Mouse (Mus musculus) embryonic facial prominence, embryonic 15.5 days (tissue): ENCODE results near the gene Tlcd2. TPM values are rescaled to one million over a fixed set of nuclear protein-coding genes. Genes with fewer than 3 reads are reported as not detected.

Source experiments
- ATAC-seq: fragments of 200-750 bp; cut with Nextera tagmentation; 2 replicates; pipeline ENCODE4 v1.8.0; 2017; ENCODE audit warnings: low read depth, moderate TSS enrichment; ENCODE audit not compliant: insufficient number of reproducible peaks, low FRiP score, low TSS enrichment
- H3K27ac ChIP-seq: fragments of 300-500 bp; sonication (generic); replicated peaks from 2 replicates; pipeline ENCODE4 v1.5.1; 2015; ENCODE audit warnings: mild to moderate bottlenecking, inconsistent platforms
- H3K27me3 ChIP-seq: fragments of 300-500 bp; sonication (generic); 2 replicates; pipeline ENCODE4 v1.6.1; 2015; ENCODE audit warnings: inconsistent platforms
- H3K36me3 ChIP-seq: fragments of 300-500 bp; sonication (generic); 2 replicates; pipeline ENCODE4 v1.6.1; 2015; ENCODE audit warnings: mild to moderate bottlenecking, inconsistent platforms
- H3K4me1 ChIP-seq: fragments of 300-500 bp; sonication (generic); 2 replicates; pipeline ENCODE4 v1.6.1; 2015; ENCODE audit warnings: inconsistent platforms
- H3K4me2 ChIP-seq: fragments of 300-500 bp; sonication (generic); replicated peaks from 2 replicates; pipeline ENCODE4 v1.6.1; 2015; ENCODE audit warnings: mild to moderate bottlenecking, inconsistent platforms
- H3K4me3 ChIP-seq: fragments of 300-500 bp; sonication (generic); replicated peaks from 2 replicates; pipeline ENCODE4 v1.5.1; 2015; ENCODE audit warnings: mild to moderate bottlenecking, inconsistent platforms
- H3K9ac ChIP-seq: fragments of 300-500 bp; sonication (generic); 2 replicates; pipeline ENCODE4 v1.6.1; 2015; ENCODE audit warnings: inconsistent platforms
- H3K9me3 ChIP-seq: fragments of 300-500 bp; sonication (generic); replicated peaks from 2 replicates; pipeline ENCODE4 v1.6.1; 2016; ENCODE audit warnings: inconsistent platforms
- WGBS: fragments of 180-500 bp; shearing (Covaris S2); methylation state at CpG from one replicate; pipeline ENCODE4 v1.1.7; 2015; 5-methylcytosine and 5-hydroxymethylcytosine counted together
- polyA plus RNA-seq: library from polyadenylated mRNA; unstranded; fragments of >200 nt; fragmentation: Nextera tagmentation; extraction: Ambion mirVana; gene quantifications from 2 replicates; pipeline ENCODE4 v1.2.1, GENCODE M21; 2015

Tlcd2 gene
- polyA plus RNA-seq, 1 experiment from 2014 or later = 38.0 TPM

DNA sequence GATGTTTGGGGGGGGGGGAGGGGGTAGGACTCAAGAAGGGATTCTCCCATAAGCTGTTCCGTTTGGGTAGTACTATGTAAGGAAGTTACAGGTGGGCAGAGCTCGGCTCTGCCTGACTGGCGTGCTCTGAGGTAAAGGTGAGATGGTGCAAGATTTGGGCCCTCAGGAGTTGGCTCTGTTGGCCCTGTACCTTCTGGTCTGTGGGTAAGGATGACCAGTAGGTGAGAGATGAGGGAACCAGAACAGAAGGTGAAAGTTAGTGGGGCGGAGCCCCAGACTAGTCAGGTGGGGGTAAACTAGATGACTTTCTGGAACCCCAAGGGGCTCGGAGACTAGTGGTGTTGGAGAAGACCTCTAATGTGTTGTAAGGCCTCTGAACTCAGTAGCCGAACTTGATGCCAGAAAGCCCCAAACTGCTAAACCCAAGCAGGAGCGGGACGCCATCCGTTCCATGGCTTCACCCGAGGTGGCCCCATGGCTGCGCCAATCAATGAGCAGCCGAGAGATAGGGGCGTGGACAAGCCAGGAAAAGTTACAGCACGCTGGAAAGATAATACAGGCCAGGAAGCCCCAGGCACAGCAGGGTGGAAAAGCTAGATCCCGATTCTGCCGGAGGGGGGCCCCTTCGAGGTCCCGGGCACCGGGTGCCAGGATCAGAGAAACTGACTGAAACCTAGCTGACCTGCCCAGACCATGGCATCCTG lies 6.1 kb downstream of the Tlcd2 start:
- Histone ChIP-seq H3K27ac (peak overlapping the region; percentile 72), H3K9me3 (no peaks in the 10 kb centered on the region), H3K9ac (peak overlapping the region; percentile 44), H3K27me3 (no peaks in the 10 kb centered on the region), H3K4me2 (peak overlapping the region; percentile 84), H3K4me1 (peaks cover 26% of the 10 kb centered on the region), H3K36me3 (peaks cover 20% of the 10 kb centered on the region), H3K4me3 (peak overlapping the region; percentile 54)
- ATAC-seq = peak; percentile 76
- 18% methylated on average over 19 of the region's 19 CpGs for WGBS

DNA sequence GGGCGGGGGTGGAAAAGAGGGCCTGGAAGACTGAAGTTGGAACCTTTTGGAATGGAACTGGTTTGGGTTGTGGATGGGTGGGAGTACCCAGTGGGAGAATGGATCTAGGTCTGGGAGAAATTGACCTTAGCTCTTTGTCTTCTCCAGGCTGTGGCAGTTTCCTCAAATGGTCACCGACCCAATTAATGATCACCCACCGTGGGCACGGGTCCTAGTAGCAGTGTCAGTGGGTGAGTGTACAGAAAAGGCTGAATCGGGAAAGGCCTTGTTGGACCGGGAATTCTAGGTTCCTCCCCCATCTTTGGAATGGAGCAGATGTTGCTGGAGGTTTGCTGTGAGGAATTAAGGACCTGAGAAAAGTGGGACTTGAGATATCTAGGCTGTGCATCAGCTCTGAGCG lies 6.9 kb downstream of the Tlcd2 start:
- no peak for ATAC-seq
- Histone ChIP-seq H3K27me3 (no peaks in the 10 kb centered on the region), H3K4me2 (peak overlapping the region; percentile 84), H3K4me1 (peaks cover 18% of the 10 kb centered on the region), H3K36me3 (peaks cover 20% of the 10 kb centered on the region), H3K4me3 (peak overlapping the region; percentile 54), H3K9ac (peak overlapping the region; percentile 44), H3K9me3 (no peaks in the 10 kb centered on the region), H3K27ac (peak overlapping the region; percentile 72; the same call in 1 of the 2 replicates)
- 62% methylated on average over 7 of the region's 7 CpGs for WGBS

DNA sequence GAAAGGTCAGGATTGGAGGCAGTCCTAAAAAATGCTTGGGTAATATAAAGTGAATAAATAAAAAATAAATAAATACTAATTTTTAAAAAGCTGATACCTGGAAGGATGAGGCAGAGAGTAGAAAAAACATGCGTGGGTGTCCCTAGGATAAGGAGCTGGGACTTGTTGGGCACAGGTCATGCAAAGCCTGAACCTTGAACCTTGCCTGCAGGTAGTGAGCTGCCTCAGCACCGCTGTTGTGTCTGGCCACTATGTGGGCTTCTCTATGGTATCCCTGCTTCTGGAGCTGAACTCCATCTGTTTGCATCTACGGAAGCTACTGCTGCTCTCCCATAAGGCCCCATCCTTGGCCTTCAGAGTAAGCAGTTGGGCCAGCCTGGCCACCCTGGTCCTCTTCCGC lies 7.7 kb downstream of the Tlcd2 start:
- Histone ChIP-seq H3K9me3 (no peaks in the 10 kb centered on the region), H3K9ac (no peak overlapping the region), H3K27me3 (no peaks in the 10 kb centered on the region), H3K27ac (no peak overlapping the region), H3K4me3 (no peak overlapping the region), H3K4me1 (peaks cover 15% of the 10 kb centered on the region), H3K36me3 (peaks cover 20% of the 10 kb centered on the region), H3K4me2 (no peak overlapping the region)
- ATAC-seq = no peak
- WGBS = 92% methylated on average over 4 of the region's 4 CpGs

DNA sequence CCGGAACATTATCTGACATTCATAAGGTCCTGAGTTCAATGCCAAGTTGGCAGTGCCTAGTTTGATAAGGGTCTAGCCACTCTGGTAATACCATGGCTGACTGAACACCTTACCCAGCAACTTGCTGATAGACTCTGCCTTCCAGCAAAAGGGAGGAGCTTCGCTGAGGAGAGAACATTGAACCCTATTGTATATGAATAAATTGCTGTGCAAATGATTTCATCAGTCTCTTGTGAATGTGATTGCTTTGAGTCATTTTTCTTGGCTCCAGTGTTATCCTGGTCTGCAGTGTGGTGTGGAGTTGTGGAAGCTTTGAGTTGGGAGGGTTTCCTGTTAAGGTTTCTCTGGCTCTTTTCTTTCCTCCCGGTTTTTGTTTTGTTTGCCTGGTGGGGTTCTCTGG lies 9.2 kb downstream of the Tlcd2 start:
- Histone ChIP-seq H3K9me3 (no peaks in the 10 kb centered on the region), H3K27ac (no peak overlapping the region), H3K4me2 (no peak overlapping the region), H3K27me3 (no peaks in the 10 kb centered on the region), H3K36me3 (peaks cover 6% of the 10 kb centered on the region; the same call in 1 of the 2 replicates), H3K4me1 (peaks cover 15% of the 10 kb centered on the region), H3K9ac (no peak overlapping the region), H3K4me3 (no peak overlapping the region)
- WGBS = 85% methylated on average over 3 of the region's 3 CpGs
- ATAC-seq = no peak

DNA sequence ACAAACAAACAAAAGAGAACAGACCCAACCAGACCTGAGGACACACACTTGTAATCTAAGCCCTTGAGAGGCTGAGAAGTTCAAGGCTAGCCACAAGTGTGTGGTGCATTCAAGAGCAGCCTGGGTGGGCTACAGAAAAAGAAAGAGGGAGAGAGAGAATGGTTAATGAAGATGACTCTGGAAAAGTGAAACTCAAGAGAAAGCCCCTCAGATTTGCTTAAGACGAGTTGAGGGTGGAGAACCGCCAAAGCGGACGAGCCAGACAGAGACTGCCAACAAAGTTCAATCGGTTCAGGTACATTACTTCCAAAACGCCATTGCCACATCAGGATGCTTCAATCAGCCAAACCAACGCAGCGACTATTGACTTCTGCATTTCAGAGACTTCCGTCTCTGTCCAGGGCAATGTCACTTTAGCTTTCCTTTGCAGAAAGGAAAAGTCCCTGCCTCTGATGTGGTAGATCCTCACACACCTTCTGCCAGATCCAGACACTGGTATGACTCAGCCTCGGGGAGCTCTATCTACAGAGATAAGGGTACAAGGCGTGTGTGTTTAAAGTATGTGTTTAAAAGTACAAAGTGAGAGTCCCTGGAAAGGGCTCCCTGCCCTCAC lies 11.1 kb downstream of the Tlcd2 start:
- H3K27ac ChIP-seq = no peak overlapping the region
- no peak overlapping the region for H3K9ac ChIP-seq
- 78% methylated on average over 11 of the region's 11 CpGs for WGBS
- no peaks in the 10 kb centered on the region for H3K36me3 ChIP-seq
- peaks cover 13% of the 10 kb centered on the region for H3K4me1 ChIP-seq
- no peak overlapping the region for H3K4me2 ChIP-seq
- no peaks in the 10 kb centered on the region for H3K27me3 ChIP-seq
- H3K4me3 ChIP-seq = no peak overlapping the region
- no peaks in the 10 kb centered on the region for H3K9me3 ChIP-seq
- no peak for ATAC-seq

DNA sequence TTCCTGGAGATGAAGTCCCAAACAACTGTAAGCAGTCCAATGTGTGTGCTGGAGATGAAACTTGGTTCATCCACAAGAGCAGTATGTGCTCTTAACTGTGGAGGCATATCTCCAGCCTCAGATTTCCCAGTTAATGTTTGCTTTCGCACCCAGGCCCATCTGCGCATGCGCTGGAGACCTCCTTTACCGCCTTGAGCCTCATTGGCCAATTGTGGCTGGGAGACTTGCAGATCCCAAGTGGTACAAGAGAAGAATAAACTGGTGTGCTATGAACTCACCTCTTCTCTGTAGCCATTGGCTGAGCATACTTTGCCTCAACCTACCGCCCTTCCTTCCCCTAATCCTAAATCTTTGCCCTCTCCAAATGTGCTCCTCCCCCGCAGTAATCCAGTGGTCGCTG lies 11.9 kb downstream of the Tlcd2 start:
- Histone ChIP-seq H3K9me3 (no peaks in the 10 kb centered on the region), H3K36me3 (no peaks in the 10 kb centered on the region), H3K27ac (no peak overlapping the region), H3K4me1 (peaks cover 6% of the 10 kb centered on the region; the same call in 1 of the 2 replicates), H3K9ac (no peak overlapping the region), H3K27me3 (no peaks in the 10 kb centered on the region), H3K4me2 (no peak overlapping the region), H3K4me3 (no peak overlapping the region)
- no peak for ATAC-seq
- WGBS = 59% methylated on average over 7 of the region's 7 CpGs

DNA sequence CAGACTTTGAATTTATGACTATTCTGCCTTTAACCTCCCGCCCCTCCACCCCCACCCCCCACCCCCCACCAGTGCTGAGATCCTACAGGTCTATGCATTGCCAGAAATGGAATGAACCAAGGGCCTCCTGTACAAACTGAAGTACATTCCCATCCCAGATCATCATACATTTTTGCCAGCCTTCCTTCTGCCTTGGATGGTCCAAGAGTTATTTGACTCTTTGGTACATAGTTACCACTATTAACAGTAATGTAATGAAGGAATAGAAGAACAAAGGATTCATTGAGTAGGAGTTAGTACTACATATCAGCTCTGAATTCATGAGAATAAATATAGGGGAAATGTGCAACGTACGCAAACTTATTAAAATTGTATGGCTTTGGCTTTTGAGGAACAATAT lies 24.7 kb downstream of the Tlcd2 start:
- H3K9ac ChIP-seq = no peak overlapping the region
- H3K27ac ChIP-seq = no peak overlapping the region
- H3K36me3 ChIP-seq = peaks cover 19% of the 10 kb centered on the region
- H3K27me3 ChIP-seq = 0 out of 2 replicates have a peak, but pooled peaks cover 2% of the 10 kb centered on the region
- peak overlapping the region; percentile 99 for H3K4me3 ChIP-seq
- no peak for ATAC-seq
- H3K4me1 ChIP-seq = peaks cover 12% of the 10 kb centered on the region
- H3K4me2 ChIP-seq = peak overlapping the region; percentile 87
- WGBS = 19% methylated on average over 3 of the region's 3 CpGs
- no peaks in the 10 kb centered on the region for H3K9me3 ChIP-seq

DNA sequence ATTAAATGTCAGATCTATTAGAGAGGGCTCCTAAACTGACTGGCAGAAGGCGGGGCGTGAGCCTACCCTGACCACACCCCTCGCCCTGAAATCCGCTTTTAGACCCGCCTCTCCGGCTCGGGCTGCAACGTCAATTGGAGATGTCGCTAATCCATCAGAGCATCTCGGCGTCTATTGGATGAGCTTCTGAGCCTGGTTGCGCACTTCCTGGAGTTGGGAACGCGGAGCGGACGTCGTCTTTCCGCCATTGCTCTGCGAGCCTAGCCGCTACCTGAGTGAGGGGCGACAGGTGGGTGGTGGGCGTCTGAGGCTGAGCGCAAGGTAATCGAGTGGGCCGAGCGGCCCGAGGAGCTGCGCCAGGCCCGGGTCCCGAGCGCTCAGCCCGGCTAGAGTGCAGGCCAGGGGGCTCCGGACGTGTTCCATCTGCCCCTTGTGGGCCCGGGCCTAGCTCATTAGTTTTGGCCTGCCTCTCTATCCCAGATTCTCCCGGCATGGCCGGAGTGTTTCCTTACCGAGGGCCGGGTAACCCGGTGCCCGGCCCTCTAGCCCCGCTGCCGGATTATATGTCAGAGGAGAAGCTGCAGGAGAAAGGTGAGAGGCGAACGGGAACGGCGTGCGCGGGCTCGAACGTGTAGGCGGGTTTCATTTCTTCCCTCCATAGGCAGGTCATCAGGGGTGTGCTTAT lies 25.2 kb downstream of the Tlcd2 start, which contains the start of gene Prpf8:
Gene Prpf8, plus strand, starts transcription at position 216 of the 685 bp plus-strand sequence.
- Histone ChIP-seq H3K27me3 (0 out of 2 replicates have a peak, but pooled peaks cover 2% of the 10 kb centered on the region), H3K9ac (peak within 1 kb of the TSS; percentile 88), H3K36me3 (peaks cover 25% of the 10 kb centered on the region), H3K4me1 (peaks cover 12% of the 10 kb centered on the region), H3K9me3 (no peaks in the 10 kb centered on the region), H3K4me3 (peak within 1 kb of the TSS; percentile 99), H3K27ac (peak within 1 kb of the TSS; percentile 77), H3K4me2 (peak within 1 kb of the TSS; percentile 87)
- WGBS = under 1% methylated on average over 52 of the region's 52 CpGs
- ATAC-seq = peak; percentile 99

DNA sequence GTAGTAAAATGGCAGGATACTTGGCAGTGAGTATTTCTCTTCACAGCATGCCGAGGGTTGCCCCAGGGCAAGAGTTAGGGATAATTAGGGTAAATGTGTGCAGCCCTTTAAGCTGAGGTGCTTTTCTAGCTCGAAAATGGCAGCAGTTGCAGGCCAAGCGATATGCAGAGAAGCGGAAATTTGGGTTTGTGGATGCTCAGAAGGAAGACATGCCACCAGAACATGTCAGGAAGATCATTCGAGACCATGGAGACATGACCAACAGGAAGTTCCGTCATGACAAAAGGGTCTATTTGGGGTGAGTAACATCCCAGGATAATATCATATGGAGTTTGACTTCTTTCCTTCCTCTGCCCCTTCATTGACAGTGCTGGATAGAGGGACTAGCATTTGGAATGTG lies 26.0 kb downstream of the Tlcd2 start:
- H3K4me3 ChIP-seq = peak overlapping the region; percentile 99
- H3K27ac ChIP-seq = peak overlapping the region; percentile 77
- H3K4me2 ChIP-seq = peak overlapping the region; percentile 87
- ATAC-seq = no peak
- peaks cover 12% of the 10 kb centered on the region for H3K4me1 ChIP-seq
- 0 out of 2 replicates have a peak, but pooled peaks cover 2% of the 10 kb centered on the region for H3K27me3 ChIP-seq
- H3K9me3 ChIP-seq = no peaks in the 10 kb centered on the region
- WGBS = 17% methylated on average over 6 of the region's 6 CpGs
- peak overlapping the region; percentile 88 for H3K9ac ChIP-seq
- peaks cover 32% of the 10 kb centered on the region for H3K36me3 ChIP-seq

DNA sequence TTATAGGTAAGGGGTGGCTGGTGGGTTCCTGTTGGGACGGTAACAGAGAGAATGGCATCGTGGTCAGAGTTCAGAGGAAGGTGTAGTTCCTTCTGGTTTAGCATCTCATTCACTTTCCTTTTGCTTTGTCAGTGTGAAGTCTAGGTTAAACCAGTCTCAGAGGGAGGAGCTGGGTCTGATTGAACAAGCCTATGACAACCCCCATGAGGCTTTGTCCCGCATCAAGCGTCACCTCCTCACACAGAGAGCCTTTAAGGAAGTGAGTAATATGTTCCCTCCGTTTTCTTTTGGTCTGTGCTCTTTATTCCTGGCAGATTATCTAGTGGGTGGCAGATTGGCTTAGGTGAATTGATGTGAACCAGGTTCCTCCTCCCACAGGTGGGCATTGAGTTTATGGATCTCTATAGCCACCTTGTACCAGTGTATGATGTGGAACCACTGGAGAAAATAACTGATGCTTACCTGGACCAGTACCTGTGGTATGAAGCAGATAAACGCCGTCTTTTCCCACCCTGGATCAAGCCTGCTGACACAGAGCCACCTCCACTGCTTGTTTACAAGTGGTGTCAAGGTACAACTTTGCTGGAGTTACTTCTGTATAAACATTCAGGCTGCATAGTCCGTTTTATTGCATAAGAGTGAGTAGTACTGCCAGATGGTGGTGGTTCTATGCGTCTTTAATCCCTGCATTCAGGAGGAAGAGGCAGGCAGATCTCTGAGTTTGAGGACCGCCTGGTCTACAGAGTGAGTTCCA lies 33.0 kb downstream of the Tlcd2 start:
- 94% methylated on average over 10 of the region's 10 CpGs for WGBS
- Histone ChIP-seq H3K27me3 (no peaks in the 10 kb centered on the region), H3K36me3 (peaks cover 97% of the 10 kb centered on the region), H3K27ac (no peak overlapping the region), H3K4me1 (no peaks in the 10 kb centered on the region), H3K4me2 (no peak overlapping the region), H3K9me3 (no peaks in the 10 kb centered on the region), H3K4me3 (no peak overlapping the region), H3K9ac (no peak overlapping the region)
- ATAC-seq = no peak

DNA sequence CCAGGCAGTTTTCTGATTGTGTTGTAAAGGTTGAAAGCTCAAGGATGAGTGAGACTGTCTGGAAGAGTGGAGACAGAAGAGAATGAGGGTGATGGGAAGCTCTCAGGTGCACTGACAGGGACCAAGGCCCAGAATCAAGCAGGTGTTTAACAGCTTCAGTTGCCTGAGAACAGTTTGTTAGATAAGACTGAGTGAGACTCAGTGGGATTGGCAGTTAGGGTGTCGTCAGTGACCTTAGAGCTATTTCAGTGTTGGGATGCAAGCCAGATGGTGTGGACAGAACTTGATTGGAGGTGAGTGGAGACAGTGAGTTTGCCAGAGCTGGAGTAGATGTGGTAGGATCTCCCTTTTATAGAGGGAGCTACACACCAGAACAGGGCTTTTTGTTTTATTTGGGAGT lies 36.6 kb downstream of the Tlcd2 start:
- no peak overlapping the region for H3K4me3 ChIP-seq
- no peak overlapping the region for H3K9ac ChIP-seq
- H3K27me3 ChIP-seq = no peaks in the 10 kb centered on the region
- 88% methylated on average over 1 of the region's 1 CpGs for WGBS
- H3K4me2 ChIP-seq = no peak overlapping the region
- no peak overlapping the region for H3K27ac ChIP-seq
- H3K9me3 ChIP-seq = no peaks in the 10 kb centered on the region
- ATAC-seq = no peak
- H3K4me1 ChIP-seq = no peaks in the 10 kb centered on the region
- peaks cover 97% of the 10 kb centered on the region for H3K36me3 ChIP-seq
